Mouse (Mus musculus) heart, postnatal 0 days (tissue): ENCODE measurements around the gene Smg7.

Experiments used
- CTCF ChIP-seq: IDR thresholded peaks from 2 replicates; pipeline ENCODE4 v1.5.1; 2016; ENCODE audit warnings: antibody characterized with exemption, control low read depth, low read depth
- EP300 ChIP-seq: IDR thresholded peaks from 2 replicates; pipeline ENCODE4 v1.6.1; 2016; ENCODE audit warnings: antibody characterized with exemption, low read depth

GRCm38 (mm10) chr1:152901765-152902664, at the start of gene Smg7:
- TF ChIP-seq CTCF (no peak), EP300 (no peak)
